Mouse (Mus musculus) hindbrain, embryonic 12.5 days (tissue): ENCODE measurements at regions not wholly inside any gene's neighbourhood (a gene's known extent, or its start where the extent isn't known, plus 50 kb on each side); places are given as distances from the start of the nearest gene placed in this dataset.

Experiments used
- ATAC-seq: fragments of 200-750 bp; cut with Nextera tagmentation; 2 replicates; pipeline ENCODE4 v1.8.0; 2017; ENCODE audit warnings: moderate TSS enrichment; ENCODE audit not compliant: low FRiP score
- H3K27ac ChIP-seq: fragments of 300-500 bp; sonication (generic); 2 replicates; pipeline ENCODE4 v1.5.1; 2016; ENCODE audit warnings: mild to moderate bottlenecking
- H3K27me3 ChIP-seq: fragments of 300-500 bp; sonication (generic); 2 replicates; pipeline ENCODE4 v1.6.1; 2016; ENCODE audit warnings: mild to moderate bottlenecking
- H3K36me3 ChIP-seq: fragments of 300-500 bp; sonication (generic); 2 replicates; pipeline ENCODE4 v1.6.1; 2016; ENCODE audit warnings: mild to moderate bottlenecking
- H3K4me1 ChIP-seq: fragments of 300-500 bp; sonication (generic); 2 replicates; pipeline ENCODE4 v1.6.1; 2016
- H3K4me2 ChIP-seq: fragments of 300-500 bp; sonication (generic); replicated peaks from 2 replicates; pipeline ENCODE4 v1.6.1; 2016; ENCODE audit warnings: mild to moderate bottlenecking
- H3K4me3 ChIP-seq: fragments of 300-500 bp; sonication (generic); 2 replicates; pipeline ENCODE4 v1.5.1; 2016; ENCODE audit warnings: mild to moderate bottlenecking
- H3K9ac ChIP-seq: fragments of 300-500 bp; sonication (generic); 2 replicates; pipeline ENCODE4 v1.6.1; 2016; ENCODE audit warnings: mild to moderate bottlenecking, moderate library complexity
- H3K9me3 ChIP-seq: fragments of 300-500 bp; sonication (generic); replicated peaks from 2 replicates; pipeline ENCODE4 v1.6.1; 2016; ENCODE audit warnings: mild to moderate bottlenecking
- WGBS: fragments of 180-500 bp; shearing (Covaris S2); methylation state at CpG from one replicate; pipeline ENCODE4 v1.1.7; 2016; 5-methylcytosine and 5-hydroxymethylcytosine counted together

GRCm38 (mm10) chr14:25113326-25113725 lies 345.7 kb upstream of the Zmiz1 start:
- H3K4me3 ChIP-seq = no peak overlapping the region
- no peaks in the 10 kb centered on the region for H3K9me3 ChIP-seq
- H3K27me3 ChIP-seq = no peaks in the 10 kb centered on the region
- no peaks in the 10 kb centered on the region for H3K36me3 ChIP-seq
- H3K9ac ChIP-seq = no peak overlapping the region
- peaks cover 38% of the 10 kb centered on the region for H3K4me1 ChIP-seq
- WGBS = 78% methylated on average over 2 of the region's 2 CpGs
- H3K27ac ChIP-seq = no peak overlapping the region
- H3K4me2 ChIP-seq = no peak overlapping the region
- ATAC-seq = no peak

GRCm38 (mm10) chr14:25116424-25116823 lies 342.6 kb upstream of the Zmiz1 start:
- Histone ChIP-seq H3K27ac (no peak overlapping the region), H3K4me2 (no peak overlapping the region), H3K9me3 (no peaks in the 10 kb centered on the region), H3K9ac (no peak overlapping the region), H3K4me3 (no peak overlapping the region), H3K4me1 (peaks cover 15% of the 10 kb centered on the region), H3K27me3 (no peaks in the 10 kb centered on the region), H3K36me3 (no peaks in the 10 kb centered on the region)
- WGBS = 56% methylated on average over 4 of the region's 4 CpGs
- ATAC-seq = no peak

GRCm38 (mm10) chr14:25119999-25120398 lies 339.0 kb upstream of the Zmiz1 start:
- Histone ChIP-seq H3K36me3 (no peaks in the 10 kb centered on the region), H3K9ac (no peak overlapping the region), H3K9me3 (no peaks in the 10 kb centered on the region), H3K27ac (no peak overlapping the region), H3K4me3 (no peak overlapping the region), H3K27me3 (no peaks in the 10 kb centered on the region), H3K4me2 (no peak overlapping the region), H3K4me1 (peaks cover 19% of the 10 kb centered on the region)
- ATAC-seq = no peak
- 75% methylated on average over 4 of the region's 4 CpGs for WGBS

- Histone ChIP-seq H3K9me3 (no peaks in the 10 kb centered on the region), H3K36me3 (no peaks in the 10 kb centered on the region), H3K4me2 (no peak overlapping the region), H3K27me3 (no peaks in the 10 kb centered on the region), H3K4me3 (no peak overlapping the region), H3K9ac (no peak overlapping the region), H3K27ac (no peak overlapping the region), H3K4me1 (peaks cover 15% of the 10 kb centered on the region)
- WGBS = 76% methylated on average over 8 of the region's 8 CpGs
- ATAC-seq = no peak
Observed at GRCm38 (mm10) chr14:25120506-25120905, 338.5 kb upstream of the Zmiz1 start.

GRCm38 (mm10) chr14:25122971-25123535 lies 335.9 kb upstream of the Zmiz1 start:
- no peak for ATAC-seq
- Histone ChIP-seq H3K9ac (no peak overlapping the region), H3K4me2 (no peak overlapping the region), H3K4me3 (no peak overlapping the region), H3K27ac (peak overlapping the region; percentile 77), H3K9me3 (no peaks in the 10 kb centered on the region), H3K27me3 (no peaks in the 10 kb centered on the region), H3K4me1 (peaks cover 37% of the 10 kb centered on the region), H3K36me3 (no peaks in the 10 kb centered on the region)
- 80% methylated on average over 13 of the region's 13 CpGs for WGBS

- no peaks in the 10 kb centered on the region for H3K27me3 ChIP-seq
- WGBS = 40% methylated on average over 18 of the region's 18 CpGs
- peaks cover 43% of the 10 kb centered on the region for H3K4me1 ChIP-seq
- peak; percentile 33 for ATAC-seq
- 0 out of 2 replicates have a peak overlapping the region, but pooled peaks have one; percentile 18 for H3K9ac ChIP-seq
- no peaks in the 10 kb centered on the region for H3K36me3 ChIP-seq
- H3K27ac ChIP-seq = peak overlapping the region; percentile 77
- H3K4me2 ChIP-seq = no peak overlapping the region
- H3K9me3 ChIP-seq = no peaks in the 10 kb centered on the region
- H3K4me3 ChIP-seq = no peak overlapping the region
Observed at GRCm38 (mm10) chr14:25123541-25124337, 335.2 kb upstream of the Zmiz1 start.

GRCm38 (mm10) chr14:25126544-25126943 lies 332.4 kb upstream of the Zmiz1 start:
- H3K27ac ChIP-seq = peak overlapping the region; percentile 85
- WGBS = 27% methylated on average over 7 of the region's 7 CpGs
- no peaks in the 10 kb centered on the region for H3K36me3 ChIP-seq
- H3K4me3 ChIP-seq = no peak overlapping the region
- no peak overlapping the region for H3K4me2 ChIP-seq
- H3K9me3 ChIP-seq = no peaks in the 10 kb centered on the region
- H3K9ac ChIP-seq = no peak overlapping the region
- no peak for ATAC-seq
- 0 out of 2 replicates have a peak, but pooled peaks cover 4% of the 10 kb centered on the region for H3K27me3 ChIP-seq
- H3K4me1 ChIP-seq = peaks cover 43% of the 10 kb centered on the region

GRCm38 (mm10) chr14:25127544-25128159 lies 331.3 kb upstream of the Zmiz1 start:
- H3K27me3 ChIP-seq = 0 out of 2 replicates have a peak, but pooled peaks cover 4% of the 10 kb centered on the region
- peak overlapping the region; percentile 85 for H3K27ac ChIP-seq
- peak overlapping the region; percentile 14 for H3K4me2 ChIP-seq
- ATAC-seq = peak; percentile 37
- peaks cover 43% of the 10 kb centered on the region for H3K4me1 ChIP-seq
- H3K9me3 ChIP-seq = no peaks in the 10 kb centered on the region
- no peak overlapping the region for H3K4me3 ChIP-seq
- no peaks in the 10 kb centered on the region for H3K36me3 ChIP-seq
- WGBS = 31% methylated on average over 14 of the region's 14 CpGs
- peak overlapping the region; percentile 32; the same call in 1 of the 2 replicates for H3K9ac ChIP-seq

GRCm38 (mm10) chr14:25128160-25128547 lies 330.8 kb upstream of the Zmiz1 start:
- peak overlapping the region; percentile 14 for H3K4me2 ChIP-seq
- H3K36me3 ChIP-seq = no peaks in the 10 kb centered on the region
- peaks cover 41% of the 10 kb centered on the region for H3K4me1 ChIP-seq
- no peak overlapping the region for H3K4me3 ChIP-seq
- 0 out of 2 replicates have a peak overlapping the region, but pooled peaks have one; percentile 32 for H3K9ac ChIP-seq
- no peaks in the 10 kb centered on the region for H3K9me3 ChIP-seq
- WGBS = 40% methylated on average over 6 of the region's 6 CpGs
- 0 out of 2 replicates have a peak, but pooled peaks cover 4% of the 10 kb centered on the region for H3K27me3 ChIP-seq
- peak; percentile 20; the same call in 1 of the 2 replicates for ATAC-seq
- H3K27ac ChIP-seq = peak overlapping the region; percentile 85

GRCm38 (mm10) chr14:25135371-25135770 lies 323.6 kb upstream of the Zmiz1 start:
- Histone ChIP-seq H3K4me3 (no peak overlapping the region), H3K4me1 (peaks cover 4% of the 10 kb centered on the region; the same call in 1 of the 2 replicates), H3K4me2 (no peak overlapping the region), H3K36me3 (no peaks in the 10 kb centered on the region), H3K9me3 (no peaks in the 10 kb centered on the region), H3K27ac (no peak overlapping the region), H3K27me3 (0 out of 2 replicates have a peak, but pooled peaks cover 4% of the 10 kb centered on the region), H3K9ac (no peak overlapping the region)
- 64% methylated on average over 3 of the region's 3 CpGs for WGBS
- ATAC-seq = no peak

- Histone ChIP-seq H3K4me2 (no peak overlapping the region), H3K27me3 (no peaks in the 10 kb centered on the region), H3K9me3 (no peaks in the 10 kb centered on the region), H3K4me3 (no peak overlapping the region), H3K9ac (no peak overlapping the region), H3K36me3 (no peaks in the 10 kb centered on the region), H3K27ac (no peak overlapping the region), H3K4me1 (peaks cover 12% of the 10 kb centered on the region)
- WGBS = 96% methylated on average over 8 of the region's 8 CpGs
- ATAC-seq = no peak
Observed at GRCm38 (mm10) chr14:25137312-25137711, 321.7 kb upstream of the Zmiz1 start.

- no peaks in the 10 kb centered on the region for H3K36me3 ChIP-seq
- no peaks in the 10 kb centered on the region for H3K9me3 ChIP-seq
- no peaks in the 10 kb centered on the region for H3K27me3 ChIP-seq
- H3K4me1 ChIP-seq = peaks cover 12% of the 10 kb centered on the region
- no peak overlapping the region for H3K4me3 ChIP-seq
- ATAC-seq = no peak
- WGBS = 77% methylated on average over 3 of the region's 3 CpGs
- H3K4me2 ChIP-seq = no peak overlapping the region
- no peak overlapping the region for H3K9ac ChIP-seq
- no peak overlapping the region for H3K27ac ChIP-seq
Observed at GRCm38 (mm10) chr14:25138485-25138884, 320.5 kb upstream of the Zmiz1 start.
